Mouse (Mus musculus): ENCODE measurements around the gene Ppp3r2. TPM values are rescaled to one million over a fixed set of nuclear protein-coding genes. Genes with fewer than 3 reads are reported as not detected.

Gene Ppp3r2
- total and polyA plus RNA-seq, 2 experiments, result not detected

DNA sequence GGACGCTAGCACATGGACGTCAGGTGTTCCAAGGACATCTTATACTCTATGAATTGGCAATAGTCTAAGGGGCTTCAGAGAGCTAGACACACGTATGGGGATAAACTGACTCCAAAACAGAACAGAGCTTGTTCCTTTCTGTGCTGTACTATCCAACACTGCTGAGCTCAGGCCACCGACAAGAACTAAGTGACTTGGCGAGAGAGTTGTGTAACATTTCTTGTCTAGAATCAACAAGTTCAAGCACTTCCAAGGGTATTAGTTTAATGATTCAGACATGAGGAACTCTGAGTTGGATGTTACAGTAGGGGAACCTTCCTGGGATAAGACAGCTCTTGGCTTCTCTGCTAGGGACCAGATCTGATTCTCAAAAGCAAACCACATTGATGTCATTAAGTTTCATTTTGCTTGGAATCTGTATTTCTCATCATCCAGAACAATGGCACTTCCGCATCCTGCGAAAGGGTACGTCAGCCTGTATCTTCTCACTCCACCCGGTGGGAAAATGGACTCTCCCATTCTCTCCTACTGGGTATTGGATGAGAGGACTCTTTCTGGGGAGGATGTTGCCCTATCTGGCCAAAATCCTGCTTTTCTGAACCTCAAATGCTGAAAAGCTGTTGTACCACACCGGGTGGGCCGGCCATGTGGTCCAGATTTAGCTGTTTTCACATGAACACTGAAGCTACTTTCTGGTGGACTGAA is 1.5 kb downstream of the Ppp3r2 start:
- no peak for DNase-seq (ENCODE audit: extremely low read depth, low read depth, low spot score)
- no peak for TF ChIP-seq POLR2A (IDR thresholded peaks at IDR 0.05; ENCODE audit: extremely low read depth, insufficient read depth, low read length)
- TF ChIP-seq CTCF (IDR thresholded peaks at IDR 0.05; ENCODE audit: low read depth, low read length), result no peak

DNA sequence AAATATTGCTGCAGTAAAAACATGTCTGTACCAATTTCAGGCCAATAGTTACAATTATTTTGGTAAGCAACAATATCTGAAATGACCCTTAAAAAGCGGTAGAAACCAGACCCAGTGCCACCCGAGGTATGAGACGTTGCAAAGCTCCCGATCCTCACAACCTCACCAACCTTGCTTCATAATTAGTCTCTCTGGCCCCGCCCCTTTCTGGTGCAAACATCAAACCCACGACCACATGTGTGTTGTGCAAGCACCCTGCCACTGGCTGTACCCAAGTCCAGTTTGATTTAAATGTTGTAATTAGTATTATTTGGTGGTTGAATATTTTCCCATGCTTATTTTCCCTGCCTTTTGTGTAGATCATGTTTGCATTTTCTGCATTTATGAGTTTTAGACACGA is 5.0 kb downstream of the Ppp3r2 start:
- TF ChIP-seq CTCF (IDR thresholded peaks at IDR 0.05; ENCODE audit: low read depth, low read length) (no peak), POLR2A (IDR thresholded peaks at IDR 0.05; ENCODE audit: extremely low read depth, insufficient read depth, low read length) (no peak)
- no peak for DNase-seq (ENCODE audit: extremely low read depth, low read depth, low spot score)
- Histone ChIP-seq H3K27ac (replicated peaks; ENCODE audit: insufficient read depth, low read depth, low read length) (no peak overlapping the region), H3K36me3 (ENCODE audit: control insufficient read depth, insufficient read depth, low read length) (no peaks in the 10 kb centered on the region), H3K9ac (ENCODE audit: low read depth, low read length) (no peak overlapping the region), H3K4me1 (ENCODE audit: control insufficient read depth, insufficient read depth, low read length) (no peaks in the 10 kb centered on the region), H3K27me3 (ENCODE audit: control insufficient read depth, insufficient read depth, low read length) (no peaks in the 10 kb centered on the region), H3K79me2 (ENCODE audit: control insufficient read depth, insufficient read depth, low read length) (no peaks in the 10 kb centered on the region), H3K4me3 (ENCODE audit: insufficient read depth, low read depth, low read length) (no peak overlapping the region)
- 65% methylated on average over 7 of the region's 7 CpGs for WGBS

More for the DNA sequence above, 1.5 kb downstream of the Ppp3r2 start:
- Histone ChIP-seq H3K79me2 (ENCODE audit: control insufficient read depth, insufficient read depth, low read length) (no peaks in the 10 kb centered on the region), H3K36me3 (ENCODE audit: control insufficient read depth, insufficient read depth, low read length) (no peaks in the 10 kb centered on the region), H3K4me3 (ENCODE audit: insufficient read depth, low read depth, low read length) (no peak overlapping the region), H3K4me1 (ENCODE audit: control insufficient read depth, insufficient read depth, low read length) (no peaks in the 10 kb centered on the region), H3K27ac (replicated peaks; ENCODE audit: insufficient read depth, low read depth, low read length) (no peak overlapping the region), H3K27me3 (ENCODE audit: control insufficient read depth, insufficient read depth, low read length) (no peaks in the 10 kb centered on the region), H3K9ac (ENCODE audit: low read depth, low read length) (no peak overlapping the region)
- 91% methylated on average over 11 of the region's 11 CpGs for WGBS

DNA sequence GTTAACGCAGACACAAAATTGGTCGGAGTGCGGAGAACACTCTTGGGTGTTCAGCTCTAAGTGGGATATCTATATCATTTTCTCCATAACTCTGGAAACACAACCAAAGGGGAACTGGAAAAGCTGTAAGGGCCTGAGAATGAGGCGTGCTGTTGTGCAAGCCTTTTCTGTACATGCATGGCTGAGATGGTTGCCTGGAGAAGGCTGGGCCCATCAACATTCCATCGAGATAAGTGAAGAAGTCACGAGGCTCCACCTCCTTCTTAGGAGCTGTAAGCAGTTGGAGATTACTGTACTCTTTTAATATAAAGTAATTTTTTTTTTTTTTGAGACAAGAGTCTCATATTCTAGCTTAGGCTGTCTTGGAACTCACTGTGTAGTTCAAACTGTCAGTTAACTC is 5.8 kb downstream of the Ppp3r2 start:
- H3K9ac ChIP-seq (ENCODE audit: low read depth, low read length), result no peak overlapping the region
- no peak for DNase-seq (ENCODE audit: extremely low read depth, low read depth, low spot score)
- no peaks in the 10 kb centered on the region for H3K4me1 ChIP-seq (ENCODE audit: control insufficient read depth, insufficient read depth, low read length)
- no peaks in the 10 kb centered on the region for H3K36me3 ChIP-seq (ENCODE audit: control insufficient read depth, insufficient read depth, low read length)
- WGBS, result 80% methylated on average over 6 of the region's 6 CpGs
- no peak overlapping the region for H3K27ac ChIP-seq (replicated peaks; ENCODE audit: insufficient read depth, low read depth, low read length)
- no peak overlapping the region for H3K4me3 ChIP-seq (ENCODE audit: insufficient read depth, low read depth, low read length)
- H3K27me3 ChIP-seq (ENCODE audit: control insufficient read depth, insufficient read depth, low read length), result no peaks in the 10 kb centered on the region
- H3K79me2 ChIP-seq (ENCODE audit: control insufficient read depth, insufficient read depth, low read length), result no peaks in the 10 kb centered on the region
- TF ChIP-seq POLR2A (IDR thresholded peaks at IDR 0.05; ENCODE audit: extremely low read depth, insufficient read depth, low read length), result no peak
- no peak for TF ChIP-seq CTCF (IDR thresholded peaks at IDR 0.05; ENCODE audit: low read depth, low read length)

DNA sequence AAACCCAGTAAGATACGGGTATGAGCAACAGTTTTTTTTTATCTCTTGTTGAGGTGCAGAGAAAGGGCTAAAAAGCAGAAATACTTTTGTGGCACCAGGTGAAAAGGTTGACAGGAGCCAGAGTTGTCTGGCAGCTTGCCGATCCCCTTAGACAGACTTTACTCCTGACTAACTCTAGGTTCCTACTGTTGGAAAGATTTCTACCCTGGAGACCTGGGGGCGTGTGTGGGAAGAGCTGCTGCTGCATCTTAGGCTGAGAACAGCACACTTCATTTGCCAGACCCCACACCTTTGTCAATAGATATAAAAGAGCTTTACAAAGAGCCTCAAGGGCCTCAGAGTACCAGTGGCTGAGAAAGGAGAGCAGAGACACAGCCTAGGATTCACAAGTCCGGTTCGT is 17.0 kb downstream of the Ppp3r2 start:
- peaks cover 15% of the 10 kb centered on the region for H3K36me3 ChIP-seq (ENCODE audit: control insufficient read depth, insufficient read depth, low read length)
- no peak for DNase-seq (ENCODE audit: extremely low read depth, low read depth, low spot score)
- WGBS, result 93% methylated on average over 5 of the region's 5 CpGs
- no peak overlapping the region for H3K27ac ChIP-seq (replicated peaks; ENCODE audit: insufficient read depth, low read depth, low read length)
- H3K4me3 ChIP-seq (ENCODE audit: insufficient read depth, low read depth, low read length), result no peak overlapping the region
- no peak overlapping the region for H3K9ac ChIP-seq (ENCODE audit: low read depth, low read length)
- no peaks in the 10 kb centered on the region for H3K4me1 ChIP-seq (ENCODE audit: control insufficient read depth, insufficient read depth, low read length)
- TF ChIP-seq CTCF (IDR thresholded peaks at IDR 0.05; ENCODE audit: low read depth, low read length), result no peak
- TF ChIP-seq POLR2A (IDR thresholded peaks at IDR 0.05; ENCODE audit: extremely low read depth, insufficient read depth, low read length), result no peak
- H3K27me3 ChIP-seq (ENCODE audit: control insufficient read depth, insufficient read depth, low read length), result no peaks in the 10 kb centered on the region
- H3K79me2 ChIP-seq (ENCODE audit: control insufficient read depth, insufficient read depth, low read length), result no peaks in the 10 kb centered on the region

DNA sequence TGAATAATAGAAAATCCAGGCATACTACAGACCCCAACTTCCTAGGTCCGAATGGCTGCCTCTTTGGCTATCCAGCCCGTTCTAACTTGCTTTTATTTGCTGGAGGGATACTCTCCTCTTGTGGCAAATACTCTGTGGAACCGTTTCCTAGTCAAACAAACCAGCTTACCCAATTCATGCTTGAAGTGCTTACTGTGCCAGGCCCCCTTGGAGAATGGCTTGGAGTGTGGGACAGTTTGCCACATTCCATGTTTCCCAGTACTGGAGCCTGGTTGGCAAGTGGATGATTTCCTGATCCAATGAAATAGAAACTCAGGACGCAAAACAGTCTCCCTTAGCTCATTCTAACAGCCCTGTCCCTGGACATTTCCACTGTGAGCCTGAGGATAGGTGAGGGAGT is 19.6 kb downstream of the Ppp3r2 start:
- H3K9ac ChIP-seq (ENCODE audit: low read depth, low read length), result no peak overlapping the region

DNA sequence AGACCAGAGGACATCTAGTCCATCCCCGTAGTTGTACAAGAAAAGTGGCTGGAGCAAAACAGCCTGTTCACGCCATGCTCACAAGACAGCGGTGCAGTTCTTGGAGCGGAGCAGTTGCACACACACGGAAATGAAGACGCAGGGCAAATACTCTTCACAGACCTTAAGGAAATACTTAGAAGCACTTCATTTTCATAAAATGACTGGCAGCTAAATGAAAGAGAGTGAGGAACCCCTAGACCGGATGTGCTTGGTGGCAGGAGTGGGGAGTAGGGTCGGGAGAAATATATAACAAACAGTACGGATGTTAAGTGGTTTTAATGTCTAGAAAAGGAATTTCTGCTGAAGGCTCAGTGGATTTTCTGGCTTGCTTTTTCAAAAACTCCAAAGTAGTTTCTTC is 20.2 kb downstream of the Ppp3r2 start:
- H3K4me3 ChIP-seq (ENCODE audit: insufficient read depth, low read depth, low read length), result no peak overlapping the region
- WGBS, result 96% methylated on average over 9 of the region's 9 CpGs
- H3K36me3 ChIP-seq (ENCODE audit: control insufficient read depth, insufficient read depth, low read length), result peaks cover 40% of the 10 kb centered on the region
- no peak overlapping the region for H3K9ac ChIP-seq (ENCODE audit: low read depth, low read length)
- H3K27ac ChIP-seq (replicated peaks; ENCODE audit: insufficient read depth, low read depth, low read length), result no peak overlapping the region
- no peak for TF ChIP-seq CTCF (IDR thresholded peaks at IDR 0.05; ENCODE audit: low read depth, low read length)
- no peak for TF ChIP-seq POLR2A (IDR thresholded peaks at IDR 0.05; ENCODE audit: extremely low read depth, insufficient read depth, low read length)
- H3K4me1 ChIP-seq (ENCODE audit: control insufficient read depth, insufficient read depth, low read length), result no peaks in the 10 kb centered on the region
- no peak for DNase-seq (ENCODE audit: extremely low read depth, low read depth, low spot score)
- H3K79me2 ChIP-seq (ENCODE audit: control insufficient read depth, insufficient read depth, low read length), result no peaks in the 10 kb centered on the region
- H3K27me3 ChIP-seq (ENCODE audit: control insufficient read depth, insufficient read depth, low read length), result no peaks in the 10 kb centered on the region

More for the DNA sequence above, 19.6 kb downstream of the Ppp3r2 start:
- Histone ChIP-seq H3K36me3 (ENCODE audit: control insufficient read depth, insufficient read depth, low read length) (peaks cover 36% of the 10 kb centered on the region), H3K27ac (replicated peaks; ENCODE audit: insufficient read depth, low read depth, low read length) (no peak overlapping the region), H3K79me2 (ENCODE audit: control insufficient read depth, insufficient read depth, low read length) (no peaks in the 10 kb centered on the region), H3K27me3 (ENCODE audit: control insufficient read depth, insufficient read depth, low read length) (no peaks in the 10 kb centered on the region), H3K4me1 (ENCODE audit: control insufficient read depth, insufficient read depth, low read length) (no peaks in the 10 kb centered on the region), H3K4me3 (ENCODE audit: insufficient read depth, low read depth, low read length) (no peak overlapping the region)
- no peak for TF ChIP-seq POLR2A (IDR thresholded peaks at IDR 0.05; ENCODE audit: extremely low read depth, insufficient read depth, low read length)
- TF ChIP-seq CTCF (IDR thresholded peaks at IDR 0.05; ENCODE audit: low read depth, low read length), result no peak
- 78% methylated on average over 4 of the region's 4 CpGs for WGBS
- no peak for DNase-seq (ENCODE audit: extremely low read depth, low read depth, low spot score)
